Mouse (Mus musculus): ENCODE data around the gene Ccdc153.

Ccdc153 gene

GRCm38 (mm10) chr9:44240399-44240798, at the start of gene Ccdc153:
Ccdc153 (plus strand) TSS chr9:44240676.
- ATAC-seq (ENCODE audit: low TSS enrichment) = no peak

DNA sequence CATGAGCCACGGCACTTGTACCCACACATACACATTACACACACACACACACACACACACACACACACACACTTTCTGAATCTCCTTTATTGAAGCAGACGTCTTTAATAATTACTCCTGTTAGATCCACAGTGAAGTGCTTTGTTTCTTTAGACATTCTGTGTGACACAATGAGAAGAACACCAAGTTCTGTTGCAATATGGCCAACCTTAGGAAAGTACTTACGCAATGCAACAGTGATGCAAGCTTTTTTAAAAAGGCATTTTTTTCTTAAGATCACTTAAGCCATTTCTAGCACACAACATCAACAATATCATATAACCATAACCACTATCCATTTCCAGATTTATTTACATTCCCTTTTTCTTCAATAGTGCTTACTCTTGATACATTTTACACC, 49.3 kb upstream of the Ccdc153 start:
- no peak for ATAC-seq (ENCODE audit: low TSS enrichment)

- ATAC-seq (ENCODE audit: low TSS enrichment) = no peak
Measured at GRCm38 (mm10) chr9:44192312-44192711, 48.2 kb upstream of the Ccdc153 start.

DNA sequence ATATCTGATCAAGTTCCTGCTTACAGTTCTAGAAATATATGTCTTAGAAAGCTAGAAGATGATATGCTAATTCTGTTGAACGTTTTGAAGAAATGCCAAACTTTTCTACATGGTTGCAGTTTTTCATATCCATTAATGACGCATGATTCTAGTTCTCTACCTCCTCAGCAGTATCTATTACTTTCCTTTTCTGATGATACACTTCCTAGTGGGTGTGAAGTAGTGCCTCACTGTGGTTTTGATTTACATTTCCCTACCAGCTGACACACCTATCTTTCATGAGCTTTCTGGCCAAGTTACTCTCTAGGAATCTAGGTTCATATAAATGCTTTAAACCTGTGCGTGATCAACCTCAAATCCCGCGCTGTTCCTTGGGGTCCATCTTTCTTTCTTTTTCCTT, 47.7 kb upstream of the Ccdc153 start:
- no peak for ATAC-seq (ENCODE audit: low TSS enrichment)

DNA sequence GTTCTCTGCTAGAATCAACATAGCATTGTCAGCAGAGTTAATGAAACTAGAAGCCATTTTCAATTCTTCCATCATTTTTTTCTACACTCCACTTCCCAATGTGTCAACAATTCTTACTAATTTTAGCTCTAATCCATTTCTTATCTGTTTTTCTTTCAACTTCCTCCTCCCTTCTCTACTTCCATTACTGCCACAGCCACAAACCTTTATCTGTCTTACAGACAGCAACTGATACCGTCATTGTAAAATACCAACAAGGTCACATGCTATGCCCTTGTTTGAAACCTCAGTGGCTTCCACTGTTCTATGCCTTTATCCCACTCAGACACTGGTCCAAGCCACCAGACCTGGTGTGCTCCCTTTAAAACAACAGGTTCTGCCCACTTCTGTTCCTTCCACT, 46.5 kb upstream of the Ccdc153 start:
- ATAC-seq (ENCODE audit: low TSS enrichment) = no peak

- no peak for ATAC-seq (ENCODE audit: low TSS enrichment)
Measured at GRCm38 (mm10) chr9:44196354-44196753, 44.1 kb upstream of the Ccdc153 start.

DNA sequence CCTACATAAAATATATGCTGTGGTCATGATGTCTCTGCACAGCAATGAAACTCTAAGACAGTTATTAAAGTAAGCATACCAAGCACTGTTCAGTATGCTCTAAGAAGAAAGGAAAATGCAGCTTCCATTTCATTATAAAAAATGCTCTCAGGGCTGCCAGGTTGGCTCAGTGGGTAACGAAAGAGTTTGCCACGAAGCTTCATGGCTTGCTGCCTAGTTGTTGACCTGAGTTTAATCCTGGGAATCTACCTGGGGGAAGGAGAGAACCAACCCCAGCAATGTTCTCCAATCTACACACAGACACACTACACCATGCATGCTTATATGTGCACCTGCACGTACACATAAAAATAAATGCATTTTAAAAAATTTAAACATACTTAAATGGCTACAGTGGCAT, 41.3 kb upstream of the Ccdc153 start:
- no peak for ATAC-seq (ENCODE audit: low TSS enrichment)

GRCm38 (mm10) chr9:44199580-44199979, 40.9 kb upstream of the Ccdc153 start:
- no peak for ATAC-seq (ENCODE audit: low TSS enrichment)

GRCm38 (mm10) chr9:44200458-44200857, 40.0 kb upstream of the Ccdc153 start:
- ATAC-seq (ENCODE audit: low TSS enrichment) = no peak

- no peak for ATAC-seq (ENCODE audit: low TSS enrichment)
Measured at GRCm38 (mm10) chr9:44207840-44208239, 32.6 kb upstream of the Ccdc153 start.

DNA sequence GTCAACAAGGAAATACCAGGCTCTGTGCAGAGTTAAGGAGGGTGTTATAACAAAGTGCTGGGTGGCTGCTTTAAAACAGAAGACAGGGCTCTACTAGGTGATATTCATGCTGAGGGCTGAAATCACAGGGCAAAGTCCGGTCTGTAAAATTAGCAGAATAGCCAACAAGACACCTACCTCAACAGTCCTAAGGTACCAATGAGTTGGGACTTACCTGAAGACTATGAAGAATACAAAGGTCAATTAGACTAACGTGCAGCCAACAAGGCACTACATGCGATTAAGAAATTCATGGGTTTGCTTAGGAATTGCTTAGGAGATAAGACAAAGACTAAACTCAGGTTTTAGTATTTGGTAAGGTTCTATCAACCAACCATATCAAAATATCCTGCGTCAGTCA, 31.1 kb upstream of the Ccdc153 start:
- no peak for ATAC-seq (ENCODE audit: low TSS enrichment)

DNA sequence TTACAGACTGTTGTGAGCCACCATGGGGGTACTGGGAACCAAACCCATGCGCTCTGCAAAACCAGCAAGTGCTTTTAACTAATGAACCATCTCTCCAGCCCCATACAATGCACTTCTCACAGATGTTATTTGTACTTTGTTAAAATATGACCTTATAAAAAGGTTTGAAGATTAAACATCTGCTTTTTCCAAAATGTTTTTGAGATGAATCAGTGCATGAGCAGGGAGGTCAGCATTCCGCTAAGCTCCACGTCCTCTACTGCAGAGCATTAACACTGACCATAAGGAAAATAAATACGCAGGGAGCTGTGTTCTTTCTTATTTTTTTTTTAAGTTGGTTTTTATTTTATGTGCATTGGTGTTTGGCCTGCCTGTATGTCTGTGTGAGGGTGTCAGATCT, 28.1 kb upstream of the Ccdc153 start:
- no peak for ATAC-seq (ENCODE audit: low TSS enrichment)

DNA sequence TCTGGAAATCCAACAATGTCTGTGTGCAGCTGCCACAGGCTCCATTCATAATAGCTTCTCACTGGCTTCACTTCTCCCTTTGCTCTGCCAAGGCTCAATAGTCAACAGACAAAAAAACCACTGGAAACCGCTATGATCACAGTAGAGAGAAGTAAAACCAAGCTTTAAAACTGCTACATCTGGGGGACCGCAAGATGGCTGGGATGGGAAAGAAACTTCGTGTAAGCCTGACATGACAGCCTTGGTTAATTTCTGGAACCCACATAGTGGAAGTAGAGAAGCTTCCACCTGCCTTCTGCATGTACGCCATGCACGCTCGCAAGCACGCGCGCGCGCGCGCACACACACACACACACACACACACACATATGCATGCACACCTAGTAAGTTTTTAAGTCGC, 26.9 kb upstream of the Ccdc153 start:
- ATAC-seq (ENCODE audit: low TSS enrichment) = no peak

GRCm38 (mm10) chr9:44225993-44226392, 14.5 kb upstream of the Ccdc153 start:
- ATAC-seq (ENCODE audit: low TSS enrichment) = no peak

- no peak for ATAC-seq (ENCODE audit: low TSS enrichment)
Measured at GRCm38 (mm10) chr9:44231609-44232008, 8.9 kb upstream of the Ccdc153 start.

GRCm38 (mm10) chr9:44233021-44233801, 7.3 kb upstream of the Ccdc153 start:
- ATAC-seq (ENCODE audit: low TSS enrichment) = peak; percentile 41; the same call in 1 of the 2 replicates

DNA sequence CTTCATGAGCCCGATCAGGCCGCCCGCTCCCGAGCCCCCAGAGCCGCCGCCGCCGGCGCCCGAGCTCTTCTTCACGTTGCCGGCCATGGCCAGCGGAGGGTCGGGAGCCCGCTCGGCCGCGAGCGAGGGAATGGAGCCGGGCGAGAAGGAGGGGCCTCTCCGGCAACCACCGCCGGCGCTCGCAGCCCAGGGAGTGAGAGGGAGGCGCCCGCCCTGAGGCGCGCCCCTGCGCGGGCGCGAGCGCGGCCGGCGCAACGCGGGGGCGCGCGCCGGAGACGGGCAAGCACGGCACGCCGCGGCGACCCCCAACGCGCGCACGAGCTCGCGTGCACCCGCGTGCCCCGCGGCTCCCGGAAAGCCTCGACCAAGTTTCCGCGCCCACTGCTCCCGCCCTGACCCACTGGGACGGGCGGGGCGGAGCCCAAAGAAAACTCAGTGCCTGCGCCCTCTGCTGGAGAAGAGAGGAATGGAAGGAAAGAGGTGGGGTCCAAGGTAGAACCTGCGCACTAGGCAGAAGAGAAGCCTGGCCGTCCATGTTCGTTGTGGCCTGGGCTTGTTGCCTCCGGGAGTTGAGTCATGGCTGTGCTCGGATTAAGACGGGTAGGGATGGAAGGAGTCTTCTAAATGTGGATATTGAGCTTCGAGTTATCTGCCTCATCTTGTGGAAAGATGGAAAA, 6.5 kb upstream of the Ccdc153 start, which contains the start of gene Cbl:
Gene Cbl (minus strand): TSS at position 248 of the 677 bp plus-strand sequence.
- ATAC-seq (ENCODE audit: low TSS enrichment) = peak; percentile 88

GRCm38 (mm10) chr9:44234479-44235427, 5.7 kb upstream of the Ccdc153 start:
- peak; percentile 24 for ATAC-seq (ENCODE audit: low TSS enrichment)

- no peak for ATAC-seq (ENCODE audit: low TSS enrichment)
Measured at GRCm38 (mm10) chr9:44236601-44237000, 3.9 kb upstream of the Ccdc153 start.

DNA sequence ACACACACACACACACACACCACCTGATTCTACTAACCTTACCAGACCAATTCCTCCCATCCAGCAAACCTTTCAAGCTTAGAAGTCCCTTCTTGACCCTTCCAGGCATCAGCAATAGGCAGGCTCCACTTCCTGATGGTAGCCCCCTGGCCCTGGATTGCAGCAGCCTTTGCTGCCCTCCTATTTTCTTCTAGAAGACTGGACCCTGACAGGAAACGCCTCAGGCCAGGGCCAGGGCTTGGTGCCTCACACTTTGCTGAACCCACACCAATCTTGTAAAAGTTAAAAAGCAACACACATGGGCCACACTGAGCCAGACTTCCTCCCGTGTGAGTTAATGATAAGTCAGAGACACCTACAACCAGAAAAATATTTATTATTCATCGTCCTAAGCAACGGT, 3.3 kb upstream of the Ccdc153 start:
- no peak for ATAC-seq (ENCODE audit: low TSS enrichment)

DNA sequence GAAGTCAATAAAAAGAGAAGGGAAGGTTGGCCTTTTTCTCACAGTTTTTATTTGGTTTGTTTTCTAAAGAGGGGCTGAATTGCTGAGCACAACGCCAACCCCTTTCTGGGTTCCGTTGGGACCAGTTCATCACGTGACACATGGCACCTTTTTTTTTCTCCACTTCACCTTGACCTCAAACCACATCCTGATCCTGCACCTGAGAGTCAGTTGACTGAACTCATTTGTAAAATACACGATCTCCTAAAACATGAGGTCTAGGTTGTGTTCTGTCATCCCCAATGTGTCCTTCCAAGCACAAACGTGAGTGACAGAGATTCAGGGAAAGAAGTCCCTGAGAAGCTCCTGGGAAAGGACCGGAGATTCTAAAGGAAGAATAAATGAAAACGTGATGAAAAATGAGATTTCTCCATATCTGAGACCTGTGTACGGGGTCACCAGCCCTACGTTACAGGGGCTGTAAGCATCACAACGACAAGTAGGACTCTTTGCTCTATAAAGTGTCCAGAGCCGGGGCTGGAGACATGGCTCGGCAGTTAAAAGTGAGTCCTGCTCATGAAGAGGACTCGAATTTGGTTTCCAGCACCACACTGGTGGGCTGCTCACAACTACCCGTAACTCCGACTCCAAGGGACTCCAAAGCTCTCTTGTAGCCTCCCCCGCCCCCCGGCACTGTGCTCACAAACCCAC, 1.8 kb upstream of the Ccdc153 start:
- no peak for ATAC-seq (ENCODE audit: low TSS enrichment)

DNA sequence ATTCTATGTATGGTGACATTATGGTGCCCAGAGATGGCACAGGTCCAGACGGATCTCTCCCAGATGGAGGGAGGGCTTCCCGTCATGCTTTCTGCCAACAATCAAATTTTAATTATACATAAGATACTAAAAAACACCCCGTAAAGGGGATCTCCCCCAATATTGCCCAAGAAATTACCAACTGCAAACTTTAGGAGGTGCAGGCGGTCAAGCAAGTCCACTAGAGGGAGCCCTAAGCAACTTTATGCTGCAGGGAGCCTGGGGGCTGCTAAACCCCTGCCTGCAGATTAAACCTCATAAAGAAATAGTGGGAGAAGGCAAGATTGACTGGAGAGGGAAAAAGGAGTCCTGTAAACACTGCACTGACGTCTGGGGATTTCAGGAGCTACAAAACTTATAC, 1.0 kb upstream of the Ccdc153 start:
- ATAC-seq (ENCODE audit: low TSS enrichment) = no peak

Data from frontal cortex, adult (tissue).